Mouse (Mus musculus): Measurements from ENCODE around the gene Pcsk5. TPM values are rescaled to one million over a fixed set of nuclear protein-coding genes. Genes with fewer than 3 reads are reported as not detected.

Gene Pcsk5
- polyA plus RNA-seq, 1 experiment from 2014 or later = 19.9 TPM

GRCm38 (mm10) chr19:17439476-17440189, 397.8 kb downstream of the Pcsk5 start:
- no peak overlapping the region for H3K27ac ChIP-seq
- no peaks in the 10 kb centered on the region for H3K9me3 ChIP-seq
- no peak overlapping the region for H3K4me2 ChIP-seq
- no peaks in the 10 kb centered on the region for H3K27me3 ChIP-seq
- no peak overlapping the region for H3K4me3 ChIP-seq
- H3K36me3 ChIP-seq = no peaks in the 10 kb centered on the region
- ATAC-seq (ENCODE audit: insufficient number of reproducible peaks, low FRiP score, low TSS enrichment, low read depth) = no peak
- whole genome bisulfite sequencing = 41% methylated on average over 4 of the region's 4 CpGs
- H3K9ac ChIP-seq = no peak overlapping the region
- H3K4me1 ChIP-seq = 0 out of 2 replicates have a peak, but pooled peaks cover 6% of the 10 kb centered on the region

- 67% methylated on average over 1 of the region's 1 CpGs for WGBS
Measured at GRCm38 (mm10) chr19:17436651-17437050, 400.8 kb downstream of the Pcsk5 start.

GRCm38 (mm10) chr19:17428561-17428914, 408.9 kb downstream of the Pcsk5 start:
- WGBS = 76% methylated on average over 2 of the region's 2 CpGs
- Histone ChIP-seq H3K4me1 (no peaks in the 10 kb centered on the region), H3K27me3 (no peaks in the 10 kb centered on the region), H3K27ac (no peak overlapping the region), H3K4me3 (no peak overlapping the region), H3K4me2 (no peak overlapping the region), H3K9me3 (no peaks in the 10 kb centered on the region), H3K9ac (no peak overlapping the region), H3K36me3 (no peaks in the 10 kb centered on the region)
- ATAC-seq (ENCODE audit: insufficient number of reproducible peaks, low FRiP score, low TSS enrichment, low read depth) = no peak

More at GRCm38 (mm10) chr19:17436651-17437050, 400.8 kb downstream of the Pcsk5 start:
- no peaks in the 10 kb centered on the region for H3K27me3 ChIP-seq
- H3K4me2 ChIP-seq = no peak overlapping the region
- 0 out of 2 replicates have a peak, but pooled peaks cover 6% of the 10 kb centered on the region for H3K4me1 ChIP-seq
- no peaks in the 10 kb centered on the region for H3K36me3 ChIP-seq
- no peak overlapping the region for H3K4me3 ChIP-seq
- H3K9me3 ChIP-seq = no peaks in the 10 kb centered on the region
- no peak for ATAC-seq (ENCODE audit: insufficient number of reproducible peaks, low FRiP score, low TSS enrichment, low read depth)
- H3K27ac ChIP-seq = no peak overlapping the region
- no peak overlapping the region for H3K9ac ChIP-seq

- Histone ChIP-seq H3K4me1 (no peaks in the 10 kb centered on the region), H3K36me3 (no peaks in the 10 kb centered on the region), H3K27ac (no peak overlapping the region), H3K9me3 (no peaks in the 10 kb centered on the region), H3K27me3 (no peaks in the 10 kb centered on the region), H3K4me2 (no peak overlapping the region), H3K4me3 (no peak overlapping the region), H3K9ac (no peak overlapping the region)
- no peak for ATAC-seq (ENCODE audit: insufficient number of reproducible peaks, low FRiP score, low TSS enrichment, low read depth)
- 78% methylated on average over 2 of the region's 2 CpGs for WGBS
Measured at GRCm38 (mm10) chr19:17427824-17428560, 409.4 kb downstream of the Pcsk5 start.

- H3K27ac ChIP-seq = no peak overlapping the region
- no peaks in the 10 kb centered on the region for H3K36me3 ChIP-seq
- no peaks in the 10 kb centered on the region for H3K9me3 ChIP-seq
- H3K27me3 ChIP-seq = no peaks in the 10 kb centered on the region
- H3K9ac ChIP-seq = no peak overlapping the region
- H3K4me1 ChIP-seq = no peaks in the 10 kb centered on the region
- H3K4me3 ChIP-seq = no peak overlapping the region
- H3K4me2 ChIP-seq = no peak overlapping the region
- ATAC-seq (ENCODE audit: insufficient number of reproducible peaks, low FRiP score, low TSS enrichment, low read depth) = no peak
- WGBS = 75% methylated on average over 3 of the region's 3 CpGs
Measured at GRCm38 (mm10) chr19:17423306-17423705, 414.1 kb downstream of the Pcsk5 start.

GRCm38 (mm10) chr19:17417855-17418254, 419.6 kb downstream of the Pcsk5 start:
- H3K4me2 ChIP-seq = no peak overlapping the region
- WGBS = 79% methylated on average over 1 of the region's 1 CpGs
- no peaks in the 10 kb centered on the region for H3K9me3 ChIP-seq
- H3K36me3 ChIP-seq = no peaks in the 10 kb centered on the region
- H3K27me3 ChIP-seq = no peaks in the 10 kb centered on the region
- H3K27ac ChIP-seq = no peak overlapping the region
- H3K9ac ChIP-seq = no peak overlapping the region
- ATAC-seq (ENCODE audit: insufficient number of reproducible peaks, low FRiP score, low TSS enrichment, low read depth) = no peak
- no peaks in the 10 kb centered on the region for H3K4me1 ChIP-seq
- no peak overlapping the region for H3K4me3 ChIP-seq

- H3K36me3 ChIP-seq = no peaks in the 10 kb centered on the region
- 59% methylated on average over 4 of the region's 4 CpGs for WGBS
- no peaks in the 10 kb centered on the region for H3K27me3 ChIP-seq
- no peak overlapping the region for H3K27ac ChIP-seq
- no peak overlapping the region for H3K4me3 ChIP-seq
- no peak for ATAC-seq (ENCODE audit: insufficient number of reproducible peaks, low FRiP score, low TSS enrichment, low read depth)
- no peaks in the 10 kb centered on the region for H3K4me1 ChIP-seq
- H3K4me2 ChIP-seq = no peak overlapping the region
- H3K9me3 ChIP-seq = no peaks in the 10 kb centered on the region
- H3K9ac ChIP-seq = no peak overlapping the region
Measured at GRCm38 (mm10) chr19:17412915-17413459, 424.4 kb downstream of the Pcsk5 start.

GRCm38 (mm10) chr19:17410465-17411065, 426.9 kb downstream of the Pcsk5 start:
- H3K4me1 ChIP-seq = no peaks in the 10 kb centered on the region
- H3K4me3 ChIP-seq = no peak overlapping the region
- WGBS = 85% methylated on average over 5 of the region's 5 CpGs
- no peaks in the 10 kb centered on the region for H3K27me3 ChIP-seq
- H3K4me2 ChIP-seq = no peak overlapping the region
- no peak overlapping the region for H3K27ac ChIP-seq
- ATAC-seq (ENCODE audit: insufficient number of reproducible peaks, low FRiP score, low TSS enrichment, low read depth) = no peak
- no peaks in the 10 kb centered on the region for H3K36me3 ChIP-seq
- H3K9ac ChIP-seq = no peak overlapping the region
- no peaks in the 10 kb centered on the region for H3K9me3 ChIP-seq

GRCm38 (mm10) chr19:17409351-17409750, 428.1 kb downstream of the Pcsk5 start:
- no peak overlapping the region for H3K4me3 ChIP-seq
- H3K9ac ChIP-seq = no peak overlapping the region
- H3K9me3 ChIP-seq = no peaks in the 10 kb centered on the region
- no peaks in the 10 kb centered on the region for H3K4me1 ChIP-seq
- H3K27ac ChIP-seq = no peak overlapping the region
- H3K27me3 ChIP-seq = no peaks in the 10 kb centered on the region
- no peaks in the 10 kb centered on the region for H3K36me3 ChIP-seq
- H3K4me2 ChIP-seq = no peak overlapping the region
- 69% methylated on average over 3 of the region's 3 CpGs for WGBS
- no peak for ATAC-seq (ENCODE audit: insufficient number of reproducible peaks, low FRiP score, low TSS enrichment, low read depth)

- H3K27me3 ChIP-seq = no peaks in the 10 kb centered on the region
- H3K4me2 ChIP-seq = no peak overlapping the region
- ATAC-seq (ENCODE audit: insufficient number of reproducible peaks, low FRiP score, low TSS enrichment, low read depth) = no peak
- H3K27ac ChIP-seq = no peak overlapping the region
- no peaks in the 10 kb centered on the region for H3K36me3 ChIP-seq
- no peaks in the 10 kb centered on the region for H3K4me1 ChIP-seq
- H3K4me3 ChIP-seq = no peak overlapping the region
- H3K9ac ChIP-seq = no peak overlapping the region
- no peaks in the 10 kb centered on the region for H3K9me3 ChIP-seq
Measured at GRCm38 (mm10) chr19:17408591-17408990, 428.8 kb downstream of the Pcsk5 start.

GRCm38 (mm10) chr19:17406823-17407222, 430.6 kb downstream of the Pcsk5 start:
- Histone ChIP-seq H3K4me3 (no peak overlapping the region), H3K27me3 (no peaks in the 10 kb centered on the region), H3K9ac (no peak overlapping the region), H3K27ac (no peak overlapping the region), H3K36me3 (no peaks in the 10 kb centered on the region), H3K4me2 (no peak overlapping the region), H3K4me1 (no peaks in the 10 kb centered on the region), H3K9me3 (no peaks in the 10 kb centered on the region)
- WGBS = 89% methylated on average over 5 of the region's 5 CpGs
- no peak for ATAC-seq (ENCODE audit: insufficient number of reproducible peaks, low FRiP score, low TSS enrichment, low read depth)

- no peak overlapping the region for H3K27ac ChIP-seq
- H3K4me1 ChIP-seq = no peaks in the 10 kb centered on the region
- H3K4me3 ChIP-seq = no peak overlapping the region
- no peaks in the 10 kb centered on the region for H3K27me3 ChIP-seq
- no peak overlapping the region for H3K4me2 ChIP-seq
- no peak overlapping the region for H3K9ac ChIP-seq
- H3K9me3 ChIP-seq = no peaks in the 10 kb centered on the region
- no peak for ATAC-seq (ENCODE audit: insufficient number of reproducible peaks, low FRiP score, low TSS enrichment, low read depth)
- H3K36me3 ChIP-seq = peaks cover 20% of the 10 kb centered on the region
- WGBS = 87% methylated on average over 4 of the region's 4 CpGs
Measured at GRCm38 (mm10) chr19:17403175-17403574, 434.3 kb downstream of the Pcsk5 start.
